Mouse (Mus musculus): Measurements from ENCODE around the gene Lrrc4b. TPM values are rescaled to one million over a fixed set of nuclear protein-coding genes. Genes with fewer than 3 reads are reported as not detected.

Lrrc4b gene
- polyA plus RNA-seq, 1 experiment, result 0.92 TPM

- no peak overlapping the region for H3K4me3 ChIP-seq (replicated peaks; ENCODE audit: control insufficient read depth, low read depth, low read length)
- WGBS, result 8% methylated on average over 3 of the region's 3 CpGs
- TF ChIP-seq POLR2A (IDR thresholded peaks at IDR 0.05; ENCODE audit: borderline replicate concordance, control insufficient read depth, low read depth, low read length), result no peak
- TF ChIP-seq CTCF (IDR thresholded peaks at IDR 0.05; ENCODE audit: control insufficient read depth, insufficient read depth, low read length), result peak; percentile 91
- peaks cover 7% of the 10 kb centered on the region for H3K4me1 ChIP-seq (ENCODE audit: control insufficient read depth, insufficient read depth, low read length)
- no peak overlapping the region for H3K27ac ChIP-seq (ENCODE audit: control insufficient read depth, insufficient read depth, low read depth, low read length, poor library complexity)
Observed at GRCm38 (mm10) chr7:44398570-44398969, 30.2 kb upstream of the Lrrc4b start.

- 27% methylated on average over 6 of the region's 6 CpGs for WGBS
- Histone ChIP-seq H3K4me3 (replicated peaks; ENCODE audit: control insufficient read depth, low read depth, low read length) (no peak overlapping the region), H3K27ac (ENCODE audit: control insufficient read depth, insufficient read depth, low read depth, low read length, poor library complexity) (no peak overlapping the region), H3K4me1 (ENCODE audit: control insufficient read depth, insufficient read depth, low read length) (peaks cover 7% of the 10 kb centered on the region)
- no peak for TF ChIP-seq POLR2A (IDR thresholded peaks at IDR 0.05; ENCODE audit: borderline replicate concordance, control insufficient read depth, low read depth, low read length)
- TF ChIP-seq CTCF (IDR thresholded peaks at IDR 0.05; ENCODE audit: control insufficient read depth, insufficient read depth, low read length), result no peak
Observed at GRCm38 (mm10) chr7:44401673-44402072, 27.1 kb upstream of the Lrrc4b start.

DNA sequence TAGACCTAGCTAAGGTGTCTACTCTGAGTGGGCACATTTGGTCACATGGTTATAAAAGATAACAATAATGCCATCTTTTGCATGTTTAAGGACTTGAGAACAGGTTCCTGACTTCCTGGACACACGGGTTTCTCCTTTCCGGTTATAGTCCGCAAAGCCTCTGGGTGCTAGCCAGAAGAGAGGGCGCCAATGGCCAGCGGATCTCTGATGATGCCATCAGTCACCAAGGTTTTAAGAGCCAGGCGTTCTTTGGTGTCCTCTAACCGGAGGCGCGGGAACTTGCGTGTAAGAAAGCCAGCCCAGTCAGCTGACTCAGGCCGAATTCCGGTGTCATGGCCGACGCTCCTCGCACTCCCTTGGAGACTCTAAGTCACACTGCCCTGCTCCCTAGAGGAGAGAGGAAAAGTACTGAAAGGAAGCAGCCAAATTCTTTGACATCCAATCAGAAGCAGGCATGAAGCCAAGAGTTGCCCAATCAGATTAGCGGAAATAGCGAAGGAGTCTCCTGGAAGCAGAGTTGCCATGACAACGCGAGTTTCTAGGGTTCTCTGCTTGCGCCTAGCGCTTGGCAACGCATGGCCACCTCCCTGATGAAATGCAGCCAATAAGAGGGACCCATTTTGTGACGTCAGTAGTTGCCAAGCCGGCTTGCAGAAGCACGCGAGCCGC is 23.3 kb upstream of the Lrrc4b start:
- TF ChIP-seq CTCF (IDR thresholded peaks at IDR 0.05; ENCODE audit: control insufficient read depth, insufficient read depth, low read length), result no peak
- TF ChIP-seq POLR2A (IDR thresholded peaks at IDR 0.05; ENCODE audit: borderline replicate concordance, control insufficient read depth, low read depth, low read length), result 0 out of 2 replicates have a peak, but pooled peaks have one; percentile 24
- H3K4me1 ChIP-seq (ENCODE audit: control insufficient read depth, insufficient read depth, low read length), result peaks cover 3% of the 10 kb centered on the region
- 2% methylated on average over 27 of the region's 27 CpGs for WGBS
- no peak overlapping the region for H3K27ac ChIP-seq (ENCODE audit: control insufficient read depth, insufficient read depth, low read depth, low read length, poor library complexity)
- H3K4me3 ChIP-seq (replicated peaks; ENCODE audit: control insufficient read depth, low read depth, low read length), result peak overlapping the region; percentile 59

DNA sequence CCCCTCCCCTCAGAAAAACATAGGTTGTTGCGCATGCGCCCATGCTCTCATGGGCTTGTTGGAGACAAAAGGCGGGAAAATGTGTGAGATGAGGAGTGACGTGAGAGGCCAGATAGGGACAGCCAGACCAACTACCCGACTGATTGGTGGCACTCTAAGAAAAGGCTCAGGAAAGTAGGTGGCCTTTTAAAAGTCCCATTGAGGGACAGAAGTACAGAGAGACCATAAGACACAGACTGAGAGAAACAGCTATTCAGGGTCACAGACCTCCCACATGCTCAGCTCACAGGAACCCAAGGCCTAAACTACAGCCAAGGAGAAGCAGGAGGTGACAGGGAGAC is 22.8 kb upstream of the Lrrc4b start:
- WGBS, result 5% methylated on average over 5 of the region's 5 CpGs

DNA sequence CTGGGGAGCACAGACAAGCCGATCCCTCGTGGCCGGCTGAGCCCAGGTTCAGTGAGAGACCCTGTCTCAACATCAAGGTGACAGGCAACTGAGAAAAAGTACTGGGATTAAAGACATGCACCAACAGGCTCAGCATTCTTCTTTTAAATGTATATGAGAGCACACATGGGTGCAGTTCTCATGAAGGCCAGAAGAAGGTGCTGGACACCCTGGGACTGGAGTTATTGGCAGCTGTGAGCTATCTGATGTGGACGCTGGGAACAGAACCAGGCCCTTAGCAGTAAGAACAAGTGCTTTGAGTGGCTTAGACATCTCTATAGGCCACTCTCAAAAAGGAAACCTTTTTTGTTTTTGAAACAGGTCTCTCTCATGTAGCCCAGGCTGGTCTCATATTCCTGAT is 17.7 kb upstream of the Lrrc4b start:
- H3K4me3 ChIP-seq (replicated peaks; ENCODE audit: control insufficient read depth, low read depth, low read length), result no peak overlapping the region
- H3K4me1 ChIP-seq (ENCODE audit: control insufficient read depth, insufficient read depth, low read length), result no peaks in the 10 kb centered on the region; the same call in 1 of the 2 replicates
- no peak overlapping the region for H3K27ac ChIP-seq (ENCODE audit: control insufficient read depth, insufficient read depth, low read depth, low read length, poor library complexity)
- no peak for TF ChIP-seq POLR2A (IDR thresholded peaks at IDR 0.05; ENCODE audit: borderline replicate concordance, control insufficient read depth, low read depth, low read length)
- no peak for TF ChIP-seq CTCF (IDR thresholded peaks at IDR 0.05; ENCODE audit: control insufficient read depth, insufficient read depth, low read length)
- 84% methylated on average over 4 of the region's 4 CpGs for WGBS

More for the DNA sequence above, 22.8 kb upstream of the Lrrc4b start:
- H3K4me1 ChIP-seq (ENCODE audit: control insufficient read depth, insufficient read depth, low read length), result peaks cover 2% of the 10 kb centered on the region
- TF ChIP-seq CTCF (IDR thresholded peaks at IDR 0.05; ENCODE audit: control insufficient read depth, insufficient read depth, low read length) (no peak), POLR2A (IDR thresholded peaks at IDR 0.05; ENCODE audit: borderline replicate concordance, control insufficient read depth, low read depth, low read length) (no peak)
- peak overlapping the region; percentile 59 for H3K4me3 ChIP-seq (replicated peaks; ENCODE audit: control insufficient read depth, low read depth, low read length)
- H3K27ac ChIP-seq (ENCODE audit: control insufficient read depth, insufficient read depth, low read depth, low read length, poor library complexity), result no peak overlapping the region

DNA sequence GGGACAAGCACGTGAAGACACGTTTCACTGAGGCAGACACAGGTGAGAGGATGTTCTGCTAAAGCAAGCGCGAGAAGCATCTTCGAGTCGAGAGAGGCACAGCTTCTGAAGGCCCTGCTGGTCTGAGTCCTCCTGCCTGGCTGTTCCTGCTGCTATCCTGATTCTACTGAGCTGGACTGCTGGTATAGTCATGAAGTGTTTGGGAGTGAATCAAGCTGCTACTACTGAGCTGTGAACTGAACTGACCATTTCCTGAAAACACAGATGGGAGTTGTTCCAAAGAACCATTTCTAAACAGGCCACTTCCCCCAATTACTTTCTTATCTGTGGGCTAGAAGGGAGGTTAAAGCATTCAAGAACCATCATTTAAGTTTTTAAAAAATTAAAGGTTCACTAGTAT is 15.5 kb upstream of the Lrrc4b start:
- no peak overlapping the region for H3K4me3 ChIP-seq (replicated peaks; ENCODE audit: control insufficient read depth, low read depth, low read length)
- 80% methylated on average over 6 of the region's 6 CpGs for WGBS
- H3K4me1 ChIP-seq (ENCODE audit: control insufficient read depth, insufficient read depth, low read length), result no peaks in the 10 kb centered on the region; the same call in 1 of the 2 replicates
- H3K27ac ChIP-seq (ENCODE audit: control insufficient read depth, insufficient read depth, low read depth, low read length, poor library complexity), result no peak overlapping the region
- no peak for TF ChIP-seq POLR2A (IDR thresholded peaks at IDR 0.05; ENCODE audit: borderline replicate concordance, control insufficient read depth, low read depth, low read length)
- TF ChIP-seq CTCF (IDR thresholded peaks at IDR 0.05; ENCODE audit: control insufficient read depth, insufficient read depth, low read length), result no peak

DNA sequence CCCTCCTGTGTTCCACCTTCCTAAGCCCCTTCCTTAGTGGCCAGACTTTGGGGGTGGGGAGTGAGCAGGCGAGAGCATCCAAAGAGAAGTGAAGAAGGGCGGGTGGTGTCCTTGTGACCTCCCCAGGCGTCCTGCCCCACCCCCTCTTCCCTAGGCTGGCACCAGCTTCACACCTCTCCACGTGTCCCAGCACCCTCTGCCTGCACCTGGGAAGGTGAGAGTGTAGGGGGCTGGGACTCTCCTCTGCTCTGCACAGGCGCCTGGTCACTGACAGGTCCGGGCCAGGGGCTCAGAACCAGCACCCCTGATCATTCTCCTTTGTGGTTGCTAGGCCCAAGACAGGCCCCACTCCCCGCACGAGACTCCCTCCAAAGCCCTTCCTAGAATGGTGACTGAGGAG is 1.2 kb upstream of the Lrrc4b start:
- no peak overlapping the region for H3K27ac ChIP-seq (ENCODE audit: control insufficient read depth, insufficient read depth, low read depth, low read length, poor library complexity)
- no peaks in the 10 kb centered on the region for H3K4me1 ChIP-seq (ENCODE audit: control insufficient read depth, insufficient read depth, low read length)
- TF ChIP-seq CTCF (IDR thresholded peaks at IDR 0.05; ENCODE audit: control insufficient read depth, insufficient read depth, low read length), result no peak
- no peak for TF ChIP-seq POLR2A (IDR thresholded peaks at IDR 0.05; ENCODE audit: borderline replicate concordance, control insufficient read depth, low read depth, low read length)
- no peak overlapping the region for H3K4me3 ChIP-seq (replicated peaks; ENCODE audit: control insufficient read depth, low read depth, low read length)
- WGBS, result 41% methylated on average over 8 of the region's 8 CpGs

DNA sequence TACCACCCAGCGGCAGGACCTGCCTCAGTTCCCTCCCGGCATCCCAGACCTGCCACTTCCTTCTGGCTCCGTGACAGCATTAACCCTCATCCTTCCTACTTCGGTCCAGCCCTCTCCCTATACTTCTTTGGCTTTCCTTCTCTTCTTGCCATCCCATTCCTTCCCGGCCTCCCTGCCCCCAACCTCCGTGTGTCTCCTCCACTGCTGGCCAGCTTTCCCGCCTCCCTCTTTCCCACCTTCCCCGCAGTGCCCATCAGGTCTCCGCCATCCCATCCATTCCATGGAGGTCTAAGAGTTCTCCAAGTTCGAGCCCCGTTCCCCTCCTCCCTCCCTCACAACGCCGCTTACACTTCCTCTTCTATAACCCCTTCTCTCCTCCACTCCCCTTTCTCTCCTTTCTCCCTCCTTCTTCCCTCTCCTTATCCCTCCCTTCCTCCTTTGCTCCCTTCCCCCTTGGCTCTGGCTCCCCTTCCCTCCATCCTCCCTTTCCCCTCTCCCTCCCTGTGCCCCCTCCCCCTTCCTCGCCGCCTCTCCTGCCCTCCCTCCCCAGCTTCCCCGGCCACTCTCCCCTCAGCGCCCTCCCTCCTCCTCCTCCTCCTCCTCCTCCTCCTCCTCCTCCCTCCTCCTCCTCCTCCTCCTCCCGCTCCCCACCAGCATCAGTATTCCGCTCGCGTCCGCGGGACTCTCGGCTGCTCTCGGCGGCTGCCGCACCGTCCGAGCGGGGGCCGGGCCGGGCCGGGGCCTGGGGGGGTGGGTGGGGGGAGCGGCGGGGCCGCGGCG is 457 bp upstream of the Lrrc4b start:
- TF ChIP-seq POLR2A (IDR thresholded peaks at IDR 0.05; ENCODE audit: borderline replicate concordance, control insufficient read depth, low read depth, low read length) (no peak), CTCF (IDR thresholded peaks at IDR 0.05; ENCODE audit: control insufficient read depth, insufficient read depth, low read length) (no peak)
- Histone ChIP-seq H3K27ac (ENCODE audit: control insufficient read depth, insufficient read depth, low read depth, low read length, poor library complexity) (no peak overlapping the region), H3K4me3 (replicated peaks; ENCODE audit: control insufficient read depth, low read depth, low read length) (no peak overlapping the region), H3K4me1 (ENCODE audit: control insufficient read depth, insufficient read depth, low read length) (no peaks in the 10 kb centered on the region)
- WGBS, result 7% methylated on average over 16 of the region's 38 CpGs
